Mouse (Mus musculus) heart, adult 11 months (tissue): ENCODE results near the gene Rab5b.

Source experiments
- DNase-seq: peaks from one replicate; pipeline ENCODE4 v3.0.0; 2022

The Rab5b gene

DNA sequence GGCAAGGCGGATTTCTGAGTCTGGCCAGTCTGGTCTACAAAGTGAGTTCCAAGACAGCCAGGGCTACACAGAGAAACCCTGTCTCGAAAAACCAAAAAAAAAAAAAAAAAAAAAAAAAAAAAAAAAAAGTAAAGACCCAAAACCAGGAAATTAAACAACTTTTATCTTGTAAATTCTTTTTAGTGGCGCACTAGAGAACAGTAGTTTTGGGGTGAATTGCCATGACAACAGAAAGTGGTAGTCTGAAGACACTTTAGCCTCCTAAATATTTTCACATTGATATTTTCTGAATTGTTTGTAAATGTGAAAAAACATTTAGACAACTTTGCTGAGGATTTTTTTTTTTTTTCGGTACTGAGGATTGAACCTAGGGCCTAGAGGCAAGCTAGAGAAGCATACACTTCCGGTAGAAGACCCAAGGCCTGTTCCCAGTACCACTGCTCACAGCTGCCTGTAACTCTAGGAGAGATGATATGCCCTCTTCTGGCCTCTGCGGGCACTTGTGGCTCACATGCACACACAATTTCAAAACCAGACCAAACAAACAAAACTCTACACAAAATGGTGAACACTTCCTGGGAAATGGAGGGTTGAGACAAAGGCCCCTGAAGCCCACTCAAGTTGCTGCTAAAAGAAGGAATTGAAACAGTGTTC lies 1.1 kb upstream of the Rab5b start:
- peak; percentile 89 for DNase-seq

DNA sequence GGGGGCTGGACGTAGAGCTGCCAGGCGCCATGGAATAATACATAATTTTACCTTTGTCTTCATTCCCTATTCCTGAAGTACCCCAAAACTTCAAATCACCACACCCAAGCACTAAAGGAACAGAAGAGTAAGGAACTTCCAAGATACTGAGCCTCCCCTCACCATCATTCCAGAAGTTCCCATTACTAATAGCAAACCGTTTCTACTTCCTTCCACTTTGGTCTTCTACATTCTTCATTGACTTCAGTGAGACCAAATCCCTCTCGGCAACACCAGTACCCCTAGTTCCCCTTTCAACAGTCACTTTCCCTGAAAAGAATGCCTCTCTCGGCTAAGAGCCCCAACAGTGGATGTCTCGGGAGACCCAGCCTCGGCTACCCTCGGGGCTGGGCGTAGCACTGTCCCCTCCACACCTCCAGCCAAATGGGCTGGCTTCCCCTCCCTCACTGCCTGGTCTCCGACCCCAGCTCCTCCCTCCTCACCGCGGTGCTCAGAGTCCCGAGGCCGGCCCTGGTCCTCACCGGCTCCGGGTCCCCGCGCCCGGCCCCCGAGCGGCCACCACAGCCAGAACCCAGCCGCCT lies 563 bp downstream of the Rab5b start:
- DNase-seq, result no peak

DNA sequence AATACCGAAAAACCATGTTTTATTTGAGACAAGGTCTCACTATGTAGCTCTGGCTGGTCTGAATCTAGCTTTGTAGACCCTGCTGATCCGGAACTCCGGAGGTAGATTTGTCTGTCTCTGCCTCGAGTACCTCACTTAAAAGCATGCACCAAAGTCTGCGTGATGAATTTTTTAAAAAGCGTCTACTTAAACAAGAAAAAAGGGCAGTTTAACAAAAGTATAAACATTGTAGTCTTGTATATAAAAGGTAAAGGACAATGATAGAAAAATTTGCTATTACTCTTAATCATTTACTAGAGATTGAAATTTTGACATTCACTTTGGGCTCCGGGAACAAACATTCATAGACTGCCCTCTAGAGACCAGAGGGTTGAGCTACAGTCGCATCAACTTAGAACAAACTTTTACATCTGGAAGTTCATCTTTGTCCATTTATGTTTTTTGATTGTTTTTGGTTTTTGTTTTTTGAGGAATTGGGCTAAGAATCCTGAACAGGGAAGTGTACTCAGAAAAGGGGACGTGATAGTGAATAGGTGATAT lies 21.5 kb downstream of the Rab5b start:
- DNase-seq, result no peak

DNA sequence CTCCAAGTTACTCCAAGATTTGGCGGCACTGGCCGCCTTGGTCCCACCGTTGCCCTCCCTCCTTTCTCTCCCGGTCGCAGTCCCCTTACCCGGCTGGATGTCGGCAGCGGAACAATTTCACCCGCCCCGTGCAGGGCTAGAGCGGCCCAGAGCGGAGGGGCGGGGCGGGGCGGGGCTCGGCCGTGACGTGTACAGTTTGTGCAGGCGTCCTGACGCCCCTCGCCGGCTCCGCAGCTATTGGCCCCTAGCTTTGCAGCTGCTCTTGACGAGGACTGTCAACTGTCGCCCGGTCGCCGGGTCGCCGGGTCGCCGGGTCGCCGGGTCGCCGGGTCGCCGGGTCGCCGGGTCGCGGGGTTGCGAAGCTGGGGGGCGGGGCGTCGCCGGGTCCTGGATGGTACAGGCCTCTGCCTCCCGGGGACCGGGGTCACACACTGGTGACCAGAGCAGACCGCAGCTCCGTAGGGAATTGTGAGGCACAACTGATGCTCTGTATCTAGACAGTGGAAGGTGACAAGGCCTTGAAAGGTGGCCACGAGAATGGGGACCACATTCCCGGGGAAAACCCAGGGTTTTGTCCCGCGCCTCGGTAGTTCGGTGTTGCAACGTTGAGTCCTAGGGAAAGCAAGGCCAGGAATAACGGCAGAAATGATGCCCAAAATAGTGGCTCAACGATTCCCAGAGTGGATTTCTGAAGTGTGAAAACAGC lies 22.1 kb downstream of the Rab5b start, which contains the start of gene Suox:
Gene Suox (minus strand): TSS at position 311 of the 706 bp plus-strand sequence.
- DNase-seq, result peak; percentile 99

DNA sequence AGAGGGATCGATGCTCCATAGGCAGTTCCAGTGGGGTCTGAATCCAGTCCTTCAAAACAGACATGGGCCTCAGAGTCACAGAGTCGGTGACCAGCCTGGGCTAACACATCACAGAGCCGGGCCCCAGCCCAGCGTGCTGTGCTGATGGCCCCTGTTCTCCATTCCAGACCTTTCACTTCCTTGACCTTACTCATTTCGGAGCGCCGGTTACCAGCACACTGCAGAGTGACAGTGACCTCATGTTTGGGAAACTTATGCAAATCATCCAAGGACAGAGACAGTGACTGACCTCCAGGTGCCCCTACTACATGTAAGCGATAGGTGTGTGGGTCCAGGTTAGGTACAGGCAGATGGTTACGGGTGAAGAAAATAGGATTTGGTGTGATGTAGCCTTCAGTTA lies 24.9 kb downstream of the Rab5b start:
- DNase-seq, result no peak

DNA sequence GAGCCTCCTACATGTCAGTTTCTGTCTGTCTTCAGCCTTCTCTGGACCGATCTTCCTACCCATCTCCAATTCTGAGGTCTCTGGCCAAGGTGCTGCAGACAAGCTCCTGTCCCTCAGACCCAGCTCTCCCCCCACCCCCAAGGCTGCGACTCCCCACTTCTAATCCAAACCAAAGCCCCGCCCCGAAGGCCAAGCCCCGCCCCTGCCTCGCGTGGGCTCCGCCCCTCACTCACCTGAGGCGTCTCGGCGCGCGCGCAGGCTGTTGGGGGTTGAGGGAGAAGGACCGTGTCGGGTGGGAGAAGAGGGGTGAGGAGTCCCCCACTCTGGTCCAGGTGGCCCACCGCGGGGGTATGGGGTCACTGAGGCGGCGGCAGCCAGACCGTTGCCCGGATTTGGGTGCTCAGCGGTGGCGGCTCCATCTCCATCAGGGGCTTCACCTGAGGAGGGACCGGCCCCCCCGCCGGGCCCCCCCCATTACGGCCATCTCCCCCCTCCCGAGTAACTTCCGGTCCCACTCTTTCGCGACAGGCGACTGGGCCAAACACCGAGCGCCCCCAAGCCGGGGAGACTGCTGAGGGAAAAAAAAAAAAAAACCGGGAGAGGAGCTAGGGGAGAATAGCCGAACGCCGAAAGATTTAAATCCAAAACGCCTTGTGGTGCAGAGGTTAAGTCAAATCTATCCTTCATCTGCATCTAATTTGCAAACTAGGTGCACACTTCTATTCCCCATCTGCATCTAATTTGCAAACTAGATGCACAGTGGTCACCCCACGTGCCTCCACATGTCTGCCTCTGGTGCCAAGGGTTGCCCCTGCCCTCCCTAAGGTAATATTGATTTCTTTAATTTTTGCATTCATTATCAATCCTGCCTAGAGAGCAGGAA lies 27.0 kb downstream of the Rab5b start:
- peak; percentile 91 for DNase-seq

DNA sequence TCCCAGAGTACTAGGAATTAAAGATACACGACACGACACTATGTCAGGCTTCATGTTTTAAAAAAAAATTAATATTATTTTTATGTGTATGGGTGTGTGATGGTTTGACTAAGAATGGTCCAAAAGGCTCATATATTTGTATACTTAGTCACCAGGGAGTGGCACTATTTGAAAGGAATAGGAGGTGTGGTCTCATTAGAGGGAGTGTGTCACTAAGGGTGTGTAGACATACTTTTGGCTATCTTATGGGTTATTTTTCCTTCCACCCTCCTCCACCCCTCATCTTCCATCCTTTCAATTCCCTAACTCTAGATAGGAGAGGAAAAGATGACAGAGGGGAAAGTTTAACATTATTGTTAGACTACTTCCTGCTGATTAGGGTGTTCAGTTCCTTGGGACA lies 30.3 kb downstream of the Rab5b start:
- no peak for DNase-seq

DNA sequence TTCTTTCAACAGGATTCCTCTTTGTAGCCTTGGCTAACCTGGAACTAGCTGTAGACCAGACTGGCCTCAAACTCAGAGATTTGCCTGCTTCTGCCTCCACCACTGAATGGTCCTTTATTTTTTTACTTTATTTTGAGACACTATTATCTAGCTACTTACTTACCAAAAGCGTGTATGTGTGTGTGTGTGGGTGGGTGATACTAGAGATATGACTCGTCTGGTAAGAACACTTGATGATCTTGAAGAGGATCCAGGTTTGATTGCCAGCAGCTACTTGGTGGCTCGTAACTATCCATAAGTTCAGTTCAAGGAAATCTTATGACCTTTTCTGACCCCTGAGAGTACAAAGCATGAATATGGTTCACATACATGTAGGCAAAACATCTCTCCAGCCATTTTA lies 30.8 kb downstream of the Rab5b start:
- no peak for DNase-seq

DNA sequence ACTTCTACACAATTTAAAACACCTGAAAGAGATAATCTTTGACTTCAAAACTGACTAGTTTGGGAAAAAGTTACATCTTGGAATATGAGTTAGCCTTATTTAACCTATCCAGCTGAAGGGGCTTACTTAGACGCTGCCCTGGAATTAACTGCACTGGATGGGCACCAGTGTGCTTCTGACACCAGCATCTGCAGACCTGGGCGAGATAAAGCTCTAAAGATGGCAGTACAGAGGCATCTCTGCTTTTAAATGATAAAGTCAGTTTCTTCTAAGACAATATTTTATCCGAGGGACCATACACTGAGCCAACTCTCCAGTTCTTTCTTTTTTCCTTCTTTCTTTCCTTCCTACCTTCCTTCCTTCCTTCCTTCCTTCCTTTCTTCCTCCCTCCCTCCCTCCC lies 31.3 kb downstream of the Rab5b start:
- no peak for DNase-seq

DNA sequence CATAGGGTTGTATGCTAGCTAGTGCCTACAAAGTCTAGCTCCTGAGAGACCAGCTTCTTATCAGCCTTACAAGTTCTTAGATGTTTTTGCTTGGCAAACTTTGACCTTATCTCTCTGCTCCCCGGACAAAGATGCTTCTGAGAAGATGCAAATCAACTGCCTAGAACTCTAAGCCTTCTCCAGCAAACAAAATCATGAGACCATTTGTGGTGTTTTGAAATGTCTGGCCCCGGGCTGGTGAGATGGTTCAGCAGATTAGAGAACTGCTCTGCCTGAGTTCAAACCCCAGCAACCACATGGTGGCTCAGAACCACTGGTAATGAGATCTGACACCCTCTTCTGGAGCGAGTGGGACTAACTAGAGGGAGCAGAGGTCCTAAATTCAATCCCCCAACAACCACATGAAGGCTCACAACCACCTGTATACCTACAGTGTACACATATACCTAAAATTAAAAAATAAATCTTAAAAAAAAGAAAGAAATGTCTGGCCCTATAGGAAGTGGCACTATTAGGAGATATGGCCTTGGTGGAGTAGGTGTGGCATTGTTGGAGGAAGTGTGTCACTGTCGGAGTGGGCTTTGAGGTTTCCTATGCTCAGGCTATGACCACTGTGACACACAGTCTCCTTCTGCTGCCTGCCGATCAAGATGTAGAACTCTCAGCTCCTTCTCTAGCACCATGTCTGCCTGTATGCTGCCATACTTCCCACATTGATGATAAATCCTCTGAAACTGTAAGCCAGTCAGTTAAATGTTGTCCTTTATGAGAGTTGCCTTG lies 32.4 kb downstream of the Rab5b start:
- DNase-seq, result no peak

DNA sequence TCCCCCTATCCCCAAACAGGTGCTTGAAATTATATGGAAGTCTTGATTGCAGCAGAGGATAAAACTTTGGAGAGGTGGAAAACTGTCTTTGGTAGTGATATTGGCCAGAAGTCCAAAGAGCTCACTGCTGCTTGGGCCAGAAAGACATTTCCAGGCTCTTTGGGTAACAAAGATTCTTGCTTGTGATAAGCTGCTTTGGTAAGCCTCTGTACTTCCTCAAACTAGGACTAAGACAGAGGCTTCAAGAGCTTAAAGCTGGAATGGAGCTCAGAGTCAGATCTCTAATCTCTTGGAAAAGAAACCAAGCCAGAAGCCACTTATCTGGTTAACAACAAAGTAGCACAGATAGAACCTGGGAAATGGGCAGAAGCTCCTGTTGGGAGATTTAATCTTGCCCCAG lies 33.6 kb downstream of the Rab5b start:
- DNase-seq, result no peak

DNA sequence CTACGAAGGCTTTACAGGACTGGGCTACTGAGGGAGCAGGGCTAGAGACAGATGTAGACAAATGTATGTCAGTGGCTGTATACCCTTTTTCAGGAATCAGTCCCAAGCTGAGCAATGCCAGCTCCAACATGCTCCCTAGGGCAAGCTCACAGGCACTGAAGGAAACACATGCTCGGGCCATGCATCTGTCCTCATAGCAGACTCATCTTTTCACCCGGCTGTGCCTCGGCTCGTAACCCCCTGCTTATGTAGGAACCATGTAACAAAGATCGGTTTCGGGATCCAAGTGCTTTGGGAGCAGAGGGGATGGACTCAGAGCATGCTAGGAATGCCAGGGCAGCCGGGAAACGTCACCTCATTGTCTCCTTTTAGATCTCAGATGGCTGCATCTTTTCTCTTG lies 36.6 kb downstream of the Rab5b start:
- no peak for DNase-seq

DNA sequence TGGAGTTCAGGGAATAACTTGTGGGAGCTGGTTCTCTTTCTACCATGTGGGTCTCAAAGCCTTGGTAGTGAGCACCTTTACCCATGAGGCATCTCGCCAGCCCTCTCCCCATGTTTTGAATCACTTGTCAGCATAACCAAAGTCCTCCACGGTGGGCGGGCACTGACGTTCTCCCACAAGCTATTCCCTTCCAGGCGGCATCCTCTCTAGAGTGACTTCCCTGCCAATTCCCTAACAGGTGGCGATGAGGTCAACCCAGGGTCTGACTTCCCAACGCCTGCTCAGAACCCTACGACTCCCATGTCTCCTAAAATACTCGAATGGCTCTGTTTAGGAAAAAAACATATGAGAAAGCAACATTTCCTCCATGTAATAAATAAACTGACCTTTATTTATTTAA lies 38.2 kb downstream of the Rab5b start:
- no peak for DNase-seq

DNA sequence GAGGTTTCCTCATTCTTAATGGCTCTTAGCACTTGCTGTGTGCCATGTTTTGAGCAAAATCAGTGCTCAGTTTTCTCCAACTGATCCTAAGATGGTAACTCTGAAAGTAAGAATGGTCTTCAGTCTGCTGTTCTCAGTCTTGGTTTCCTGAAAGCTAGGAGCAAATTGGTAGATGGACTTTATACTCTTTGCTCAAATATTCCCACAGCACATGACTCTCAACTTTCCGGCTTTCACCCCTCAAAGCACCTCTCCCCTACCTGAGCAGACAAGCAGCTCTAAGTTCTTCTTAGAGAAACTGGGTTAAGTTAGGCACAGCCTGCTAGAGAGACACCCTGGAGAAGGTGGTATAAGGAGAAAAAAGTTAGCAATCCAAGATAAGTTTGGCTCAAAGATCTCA lies 39.3 kb downstream of the Rab5b start:
- no peak for DNase-seq

DNA sequence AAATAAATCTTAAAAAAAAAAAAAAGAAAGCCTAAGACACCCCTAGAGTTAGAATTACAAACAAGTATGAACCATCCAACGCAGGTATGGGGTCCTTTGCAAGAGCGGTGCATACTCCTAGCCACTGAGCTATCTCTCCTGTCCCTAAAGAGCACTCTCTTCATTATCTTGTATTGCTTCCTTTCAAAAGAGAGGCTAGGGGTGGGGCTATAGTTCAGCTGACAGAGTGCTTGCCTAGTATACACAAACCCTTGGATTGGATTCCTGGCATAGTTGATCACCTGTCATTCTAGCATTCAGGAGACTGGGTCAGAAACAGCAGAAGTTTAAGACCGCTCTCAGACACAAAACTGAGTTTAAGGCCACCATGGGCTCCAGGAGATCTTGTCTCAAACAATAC lies 40.8 kb downstream of the Rab5b start:
- DNase-seq, result no peak

DNA sequence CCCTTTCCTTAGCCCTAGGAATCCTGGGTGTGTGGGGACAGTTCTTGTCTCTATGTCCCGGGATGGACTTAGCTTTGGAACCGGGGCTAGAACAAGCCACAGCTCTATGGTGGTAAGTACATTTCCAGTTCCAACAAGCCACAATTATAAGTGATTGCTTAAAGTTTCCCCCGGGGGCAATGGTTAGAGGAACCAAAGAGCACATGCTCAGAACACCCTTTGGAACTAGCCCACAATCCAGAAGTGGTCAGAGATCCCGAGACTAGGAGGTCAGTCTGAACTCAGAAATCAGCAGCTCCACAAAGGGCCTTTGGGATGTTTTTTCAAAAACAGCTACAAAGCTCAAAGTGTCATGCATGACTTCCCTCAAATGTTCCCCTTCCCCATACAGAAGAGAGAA lies 42.2 kb downstream of the Rab5b start:
- no peak for DNase-seq

DNA sequence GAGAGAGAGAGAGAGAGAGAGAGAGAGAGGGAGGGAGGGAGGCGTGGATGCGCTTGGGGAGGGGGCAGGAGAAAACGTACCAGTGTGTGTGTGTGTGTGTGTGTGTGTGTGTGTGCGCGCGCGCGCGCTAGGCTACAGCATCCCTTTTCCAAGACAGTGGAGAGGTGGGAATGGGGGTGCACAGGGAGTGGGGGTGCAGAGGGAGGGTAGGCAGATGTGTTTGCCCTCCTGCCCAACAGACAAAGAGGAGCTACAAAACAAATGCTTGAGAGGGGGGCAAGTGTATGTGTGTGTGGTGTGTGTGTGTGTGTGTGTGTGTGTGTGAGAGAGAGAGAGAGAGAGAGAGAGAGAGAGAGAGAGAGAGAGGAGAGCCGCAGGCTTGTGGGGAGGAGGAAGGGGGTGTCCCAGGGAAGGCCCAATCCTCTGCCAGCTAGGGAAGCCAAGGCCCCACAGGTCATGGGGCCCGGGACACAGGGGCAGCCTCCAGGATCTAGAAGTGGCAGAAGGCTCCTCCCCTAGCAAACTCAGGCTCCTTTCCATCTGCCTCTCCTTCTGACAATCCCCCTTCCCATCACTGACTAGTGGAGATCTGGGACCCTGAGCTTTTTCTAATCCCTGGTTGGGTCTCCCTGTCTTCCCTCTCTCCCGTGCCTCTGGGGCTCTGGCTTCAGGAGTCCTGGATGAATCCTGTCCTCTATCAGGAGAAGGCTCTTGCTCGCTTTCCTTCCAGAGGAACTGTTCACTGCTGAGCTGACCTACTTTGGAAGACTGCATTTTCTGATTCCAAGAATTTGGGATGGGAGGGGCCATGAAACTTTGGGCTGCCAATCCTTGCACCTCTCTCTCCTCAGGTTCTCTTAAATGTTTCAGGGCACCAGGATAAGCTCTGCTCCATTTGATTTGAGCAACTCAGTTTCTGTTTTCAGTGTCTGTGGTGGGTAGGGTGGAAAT lies 49.6 kb downstream of the Rab5b start:
- DNase-seq, result peak; percentile 92

DNA sequence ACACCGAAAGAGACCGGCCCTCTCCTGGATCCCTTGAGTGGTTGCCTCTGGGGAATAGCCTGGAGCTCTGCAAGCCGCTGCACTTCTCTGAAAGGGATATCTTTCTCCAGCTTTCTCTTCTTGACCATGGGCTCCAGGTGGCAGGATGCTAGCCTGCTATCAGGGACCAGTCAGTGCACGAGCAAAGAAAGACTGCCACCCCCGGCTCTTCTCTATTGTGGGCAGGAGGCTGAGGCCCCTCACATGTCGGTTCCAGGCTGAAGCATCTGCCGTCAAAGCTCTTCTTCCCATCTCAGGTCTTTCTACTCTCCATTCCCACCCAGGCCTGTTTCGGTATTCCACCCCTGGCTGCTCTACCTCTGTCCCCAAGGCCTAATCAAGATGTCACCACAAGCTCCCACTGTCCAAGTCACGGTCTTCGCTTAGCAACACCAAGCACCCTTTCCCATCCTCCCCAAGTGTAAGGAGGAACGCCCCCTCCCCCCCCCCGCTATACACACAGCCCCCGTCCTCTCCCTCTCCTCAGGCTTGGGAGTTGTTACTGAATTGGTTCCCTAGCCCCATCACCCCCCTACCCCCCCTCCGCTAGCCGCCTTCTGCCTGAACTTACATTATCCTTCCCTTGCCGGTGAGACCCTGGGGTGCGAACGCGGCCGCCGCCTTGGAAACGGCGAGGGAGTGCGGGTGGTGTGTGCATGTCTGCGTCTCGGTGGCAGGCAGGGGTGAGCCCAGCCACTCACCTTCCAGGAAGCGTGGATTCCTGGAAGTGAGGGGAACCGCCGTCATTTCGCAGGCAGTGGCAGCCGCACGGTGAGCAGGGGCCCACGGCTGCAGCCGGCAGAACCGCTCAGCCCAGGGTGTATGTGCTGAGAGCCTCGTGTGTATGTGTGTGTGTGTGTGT lies 50.7 kb downstream of the Rab5b start, which contains the start of gene Ikzf4:
Gene Ikzf4 (minus strand): TSS at position 881 of the 901 bp plus-strand sequence.
- DNase-seq, result peak; percentile 92

DNA sequence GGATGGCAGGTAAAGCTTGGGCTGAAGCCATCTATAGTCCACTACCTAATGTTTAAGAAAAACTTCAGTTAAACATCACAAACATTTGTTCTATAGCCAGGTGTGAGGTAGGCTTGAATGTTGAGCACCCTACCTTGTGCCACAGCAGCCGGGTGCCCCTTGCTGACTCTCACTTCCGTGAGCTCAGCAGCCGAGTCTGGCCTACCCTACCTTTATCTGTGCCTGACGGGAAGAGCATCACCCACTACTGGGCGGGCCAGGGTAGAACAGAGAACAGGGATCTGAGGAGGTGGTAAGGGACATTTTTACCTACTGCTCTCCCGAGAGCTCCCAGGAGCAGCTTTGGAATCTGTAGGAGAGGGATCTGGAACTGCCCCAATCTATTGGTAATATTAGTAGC lies 53.3 kb downstream of the Rab5b start:
- DNase-seq, result no peak

DNA sequence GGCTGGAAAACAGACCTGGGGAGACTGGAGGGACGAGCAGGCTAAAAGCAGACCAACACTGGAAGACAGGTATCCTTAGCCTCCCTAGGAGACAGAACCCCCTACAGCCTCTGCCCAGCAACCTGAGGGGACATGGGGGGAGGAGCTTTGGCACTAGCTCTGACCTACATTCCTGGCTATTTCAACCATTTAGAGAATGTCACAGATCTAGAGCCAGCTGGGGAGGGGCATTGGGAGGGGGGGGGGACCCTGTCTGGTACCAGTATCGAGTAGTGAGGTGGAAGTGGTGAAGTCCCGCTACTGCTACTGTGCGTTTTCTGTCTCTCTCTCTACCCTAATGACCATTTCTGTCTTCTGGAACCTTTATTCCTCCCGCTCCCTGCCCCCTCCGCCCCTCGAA lies 54.2 kb downstream of the Rab5b start:
- no peak for DNase-seq
